In genomic region chr4:99660981-99661380, GRCm38 (mm10) we compare ENCODE assay signal across 8 mouse cellular contexts. TPM values are rescaled to one million over a fixed set of nuclear protein-coding genes. Genes with fewer than 3 reads are reported as not detected.
DNase-seq lines count a peak whose midpoint lies in the region; ATAC-seq and TF ChIP-seq lines count a peak whose summit lies in the region.

No protein-coding gene starts in this region.

- H3K4me1 ChIP-seq in midbrain, embryonic 11.5 days (ENCODE audit: control insufficient read depth, insufficient read depth, low read length): peaks cover 7% of the 10 kb centered on the region
- H3K4me1 ChIP-seq in midbrain, embryonic 13.5 days (replicated peaks): peaks cover 28% of the 10 kb centered on the region
- peaks cover 29% of the 10 kb centered on the region for H3K4me1 ChIP-seq in embryonic facial prominence, embryonic 15.5 days
- peaks cover 22% of the 10 kb centered on the region for H3K4me1 ChIP-seq in hindbrain, embryonic 13.5 days (replicated peaks)
- no peaks in the 10 kb centered on the region; the same call in 1 of the 2 replicates for H3K4me1 ChIP-seq in liver, adult 2 months (ENCODE audit: control insufficient read depth, insufficient read depth, low read length)
- peaks cover 4% of the 10 kb centered on the region; the same call in 1 of the 2 replicates for H3K4me1 ChIP-seq in neural tube, embryonic 14.5 days (ENCODE audit: control insufficient read depth, insufficient read depth, low read length)

- no peak overlapping the region for H3K9ac ChIP-seq in midbrain, embryonic 11.5 days (ENCODE audit: low read length)
- H3K9ac ChIP-seq in midbrain, embryonic 13.5 days (replicated peaks): no peak overlapping the region
- H3K9ac ChIP-seq in embryonic facial prominence, embryonic 15.5 days: no peak overlapping the region
- H3K9ac ChIP-seq in hindbrain, embryonic 13.5 days: no peak overlapping the region
- H3K9ac ChIP-seq in liver, adult 2 months (ENCODE audit: low read depth, low read length): no peak overlapping the region
- no peak overlapping the region for H3K9ac ChIP-seq in neural tube, embryonic 14.5 days (replicated peaks; ENCODE audit: low read depth, low read length)

- peak; percentile 99 for DNase-seq in midbrain, embryonic 11.5 days (ENCODE audit: low spot score, missing footprints)
- DNase-seq in adrenal gland, postnatal 10 days: peak; percentile 75
- DNase-seq in liver, adult 2 months (ENCODE audit: extremely low read depth, low read depth, low spot score): peak; percentile 16
- DNase-seq in frontal cortex, postnatal 36 days (ENCODE audit: low spot score in 2 of 2): no peak

- TF ChIP-seq CTCF in liver, adult 2 months (IDR thresholded peaks at IDR 0.05; ENCODE audit: low read depth, low read length): peak; percentile 78

- no peaks in the 10 kb centered on the region for H3K9me3 ChIP-seq in midbrain, embryonic 11.5 days (ENCODE audit: control insufficient read depth, low read length)
- no peaks in the 10 kb centered on the region for H3K9me3 ChIP-seq in midbrain, embryonic 13.5 days
- no peaks in the 10 kb centered on the region for H3K9me3 ChIP-seq in embryonic facial prominence, embryonic 15.5 days (replicated peaks)
- no peaks in the 10 kb centered on the region for H3K9me3 ChIP-seq in hindbrain, embryonic 13.5 days
- H3K9me3 ChIP-seq in neural tube, embryonic 14.5 days (ENCODE audit: control insufficient read depth, low read length): no peaks in the 10 kb centered on the region

- no peak overlapping the region for H3K4me3 ChIP-seq in midbrain, embryonic 11.5 days (ENCODE audit: low read depth, low read length)
- H3K4me3 ChIP-seq in midbrain, embryonic 13.5 days (replicated peaks): no peak overlapping the region
- H3K4me3 ChIP-seq in embryonic facial prominence, embryonic 15.5 days (replicated peaks): no peak overlapping the region
- H3K4me3 ChIP-seq in hindbrain, embryonic 13.5 days: no peak overlapping the region
- H3K4me3 ChIP-seq in liver, adult 2 months (ENCODE audit: insufficient read depth, low read depth, low read length): no peak overlapping the region
- no peak overlapping the region for H3K4me3 ChIP-seq in neural tube, embryonic 14.5 days (ENCODE audit: low read depth, low read length)

- no peak for TF ChIP-seq POLR2A in liver, adult 2 months (IDR thresholded peaks at IDR 0.05; ENCODE audit: extremely low read depth, insufficient read depth, low read length)

- H3K79me2 ChIP-seq in liver, adult 2 months (ENCODE audit: control insufficient read depth, insufficient read depth, low read length): no peaks in the 10 kb centered on the region

- under 1% methylated on average over 11 of the region's 11 CpGs for WGBS in midbrain, embryonic 11.5 days
- WGBS in midbrain, embryonic 13.5 days: under 1% methylated on average over 11 of the region's 11 CpGs
- 0% methylated on average over 11 of the region's 11 CpGs for WGBS in embryonic facial prominence, embryonic 15.5 days
- WGBS in hindbrain, embryonic 13.5 days: under 1% methylated on average over 11 of the region's 11 CpGs
- WGBS in liver, adult 2 months: 1% methylated on average over 11 of the region's 11 CpGs
- 4% methylated on average over 11 of the region's 11 CpGs for WGBS in neural tube, embryonic 14.5 days

- H3K36me3 ChIP-seq in midbrain, embryonic 11.5 days (ENCODE audit: control insufficient read depth, insufficient read depth, low read length): no peaks in the 10 kb centered on the region
- H3K36me3 ChIP-seq in midbrain, embryonic 13.5 days: no peaks in the 10 kb centered on the region
- H3K36me3 ChIP-seq in embryonic facial prominence, embryonic 15.5 days: no peaks in the 10 kb centered on the region
- H3K36me3 ChIP-seq in hindbrain, embryonic 13.5 days: no peaks in the 10 kb centered on the region
- no peaks in the 10 kb centered on the region for H3K36me3 ChIP-seq in liver, adult 2 months (ENCODE audit: control insufficient read depth, insufficient read depth, low read length)
- H3K36me3 ChIP-seq in neural tube, embryonic 14.5 days (ENCODE audit: control insufficient read depth, insufficient read depth, low read length): no peaks in the 10 kb centered on the region

- peaks cover 87% of the 10 kb centered on the region for H3K27me3 ChIP-seq in midbrain, embryonic 11.5 days (ENCODE audit: control insufficient read depth, insufficient read depth, low read length)
- H3K27me3 ChIP-seq in midbrain, embryonic 13.5 days: peaks cover 92% of the 10 kb centered on the region
- peaks cover 90% of the 10 kb centered on the region for H3K27me3 ChIP-seq in embryonic facial prominence, embryonic 15.5 days
- peaks cover 84% of the 10 kb centered on the region for H3K27me3 ChIP-seq in hindbrain, embryonic 13.5 days
- peaks cover 32% of the 10 kb centered on the region for H3K27me3 ChIP-seq in liver, adult 2 months (ENCODE audit: control insufficient read depth, insufficient read depth, low read length)
- peaks cover 42% of the 10 kb centered on the region for H3K27me3 ChIP-seq in neural tube, embryonic 14.5 days (ENCODE audit: control insufficient read depth, insufficient read depth, low read length)

- H3K27ac ChIP-seq in midbrain, embryonic 11.5 days (ENCODE audit: low read depth, low read length): no peak overlapping the region
- no peak overlapping the region for H3K27ac ChIP-seq in midbrain, embryonic 13.5 days
- H3K27ac ChIP-seq in embryonic facial prominence, embryonic 15.5 days (replicated peaks): no peak overlapping the region
- no peak overlapping the region for H3K27ac ChIP-seq in hindbrain, embryonic 13.5 days
- H3K27ac ChIP-seq in liver, adult 2 months (replicated peaks; ENCODE audit: insufficient read depth, low read depth, low read length): no peak overlapping the region
- no peak overlapping the region for H3K27ac ChIP-seq in neural tube, embryonic 14.5 days (ENCODE audit: low read depth, low read length)

- peak; percentile 19; the same call in 1 of the 2 replicates for ATAC-seq in midbrain, embryonic 11.5 days (ENCODE audit: low FRiP score)
- ATAC-seq in midbrain, embryonic 13.5 days: no peak; the same call in 1 of the 2 replicates
- ATAC-seq in embryonic facial prominence, embryonic 15.5 days (ENCODE audit: insufficient number of reproducible peaks, low FRiP score, low TSS enrichment, low read depth): no peak
- ATAC-seq in hindbrain, embryonic 13.5 days (ENCODE audit: low FRiP score): 0 out of 2 replicates have a peak, but pooled peaks have one; percentile 25
- ATAC-seq in neural tube, embryonic 14.5 days (ENCODE audit: low read depth): peak; percentile 29; the same call in 1 of the 2 replicates

- H3K4me2 ChIP-seq in midbrain, embryonic 11.5 days: no peak overlapping the region
- H3K4me2 ChIP-seq in midbrain, embryonic 13.5 days (replicated peaks): no peak overlapping the region
- H3K4me2 ChIP-seq in embryonic facial prominence, embryonic 15.5 days (replicated peaks): 0 out of 2 replicates have a peak overlapping the region, but pooled peaks have one; percentile 28
- peak overlapping the region; percentile 36; the same call in 1 of the 2 replicates for H3K4me2 ChIP-seq in hindbrain, embryonic 13.5 days
- no peak overlapping the region for H3K4me2 ChIP-seq in neural tube, embryonic 14.5 days (ENCODE audit: low read depth, low read length)

RNA-seq across cellular contexts. Expression of gene Foxd3, which starts 4.9 kb away (rescaled TPM):
- polyA plus RNA-seq in midbrain, embryonic 11.5 days (2014; fragmentation: Nextera tagmentation; extraction: Ambion mirVana): 0.05 and 0.11 TPM in 2 replicates
- polyA plus RNA-seq in midbrain, embryonic 13.5 days (2015; fragmentation: Nextera tagmentation; extraction: Ambion mirVana): 0.08 TPM in 1 of 2 replicates, not detected in the other
- total RNA-seq in adrenal gland, postnatal 10 days (2021): 1 to 10 TPM; 2.4 to 3.5 TPM
- 1.7 and 1.8 TPM in 2 replicates for polyA plus RNA-seq in embryonic facial prominence, embryonic 15.5 days (2015; fragmentation: Nextera tagmentation; extraction: Ambion mirVana)
- 2.2 TPM in 2 replicates for polyA plus RNA-seq in hindbrain, embryonic 13.5 days (2015; fragmentation: Nextera tagmentation; extraction: Ambion mirVana)
- total RNA-seq in liver, adult 2 months (2014; rRNA removed): not detected in 2 replicates
- polyA plus RNA-seq in liver, adult 2 months (2012; rRNA removed): not detected in 2 replicates
- 2.5 and 3.2 TPM in 2 replicates for polyA plus RNA-seq in neural tube, embryonic 14.5 days (2014; fragmentation: Nextera tagmentation; extraction: Ambion mirVana)

RNA-seq across cellular contexts. Expression of gene Alg6, which starts 54.5 kb away (rescaled TPM):
- 16.6 and 19.9 TPM in 2 replicates for polyA plus RNA-seq in midbrain, embryonic 11.5 days (2014; fragmentation: Nextera tagmentation; extraction: Ambion mirVana)
- polyA plus RNA-seq in midbrain, embryonic 13.5 days (2015; fragmentation: Nextera tagmentation; extraction: Ambion mirVana): 10.2 and 10.4 TPM in 2 replicates
- 10 to 100 TPM in 1 of 2 experiments, 1 to 10 TPM in 1; 9.8 to 11.8 TPM for total RNA-seq in adrenal gland, postnatal 10 days (2021)
- 17.2 and 18.6 TPM in 2 replicates for polyA plus RNA-seq in embryonic facial prominence, embryonic 15.5 days (2015; fragmentation: Nextera tagmentation; extraction: Ambion mirVana)
- 10.0 and 10.8 TPM in 2 replicates for polyA plus RNA-seq in hindbrain, embryonic 13.5 days (2015; fragmentation: Nextera tagmentation; extraction: Ambion mirVana)
- total RNA-seq in liver, adult 2 months (2014; rRNA removed): 10.5 and 15.5 TPM in 2 replicates
- polyA plus RNA-seq in liver, adult 2 months (2012; rRNA removed): 1.9 and 3.2 TPM in 2 replicates
- 12.3 and 15.9 TPM in 2 replicates for polyA plus RNA-seq in neural tube, embryonic 14.5 days (2014; fragmentation: Nextera tagmentation; extraction: Ambion mirVana)

Comparison
In these comparisons a context has a peak if more than half of its experiments do, and no peak if none do; other contexts are left out.
1. ATAC-seq: peak in midbrain, embryonic 11.5 days (single experiment), hindbrain, embryonic 13.5 days (single experiment) and neural tube, embryonic 14.5 days (single experiment); none in midbrain, embryonic 13.5 days (single experiment) and embryonic facial prominence, embryonic 15.5 days (single experiment).
2. DNase-seq: peak in midbrain, embryonic 11.5 days (single experiment), adrenal gland, postnatal 10 days (single experiment) and liver, adult 2 months (single experiment); none in frontal cortex, postnatal 36 days (0 of 2).
3. H3K4me2 ChIP-seq: peak in embryonic facial prominence, embryonic 15.5 days (single experiment) and hindbrain, embryonic 13.5 days (single experiment); none in midbrain, embryonic 11.5 days (single experiment), midbrain, embryonic 13.5 days (single experiment) and neural tube, embryonic 14.5 days (single experiment).